Mouse (Mus musculus): ENCODE results near the gene Grxcr1. TPM values are rescaled to one million over a fixed set of nuclear protein-coding genes. Genes with fewer than 3 reads are reported as not detected.

Gene Grxcr1
- polyA plus RNA-seq, 1 experiment from 2014 or later, result not detected

- 49% methylated on average over 4 of the region's 4 CpGs for WGBS
- Histone ChIP-seq H3K4me3 (ENCODE audit: control insufficient read depth in 1 of 2, insufficient read depth in 1 of 2, low read depth in 1 of 2, low read length in 2 of 2) (no peak overlapping the region), H3K4me1 (ENCODE audit: control insufficient read depth in 2 of 2, insufficient read depth in 2 of 2, low read length in 2 of 2) (peaks cover 3 to 4% of the 10 kb centered on the region in 2 experiments; a peak in 1 of 4 replicates), H3K9ac (ENCODE audit: low read length) (no peak overlapping the region), H3K27me3 (ENCODE audit: control insufficient read depth, insufficient read depth, low read length) (no peaks in the 10 kb centered on the region), H3K4me2 (ENCODE audit: low read length) (no peak overlapping the region), H3K36me3 (ENCODE audit: control insufficient read depth, insufficient read depth, low read length) (no peaks in the 10 kb centered on the region), H3K9me3 (ENCODE audit: control insufficient read depth, low read length) (no peaks in the 10 kb centered on the region), H3K27ac (replicated peaks in 1 of 2; ENCODE audit: control insufficient read depth in 1 of 2, insufficient read depth in 1 of 2, low read depth in 2 of 2, low read length in 2 of 2) (no peak overlapping the region)
- no peak for ATAC-seq (ENCODE audit: insufficient number of reproducible peaks, insufficient read depth, low FRiP score, low read depth)
Measured at GRCm38 (mm10) chr5:68049536-68049935, 17.9 kb downstream of the Grxcr1 start.

DNA sequence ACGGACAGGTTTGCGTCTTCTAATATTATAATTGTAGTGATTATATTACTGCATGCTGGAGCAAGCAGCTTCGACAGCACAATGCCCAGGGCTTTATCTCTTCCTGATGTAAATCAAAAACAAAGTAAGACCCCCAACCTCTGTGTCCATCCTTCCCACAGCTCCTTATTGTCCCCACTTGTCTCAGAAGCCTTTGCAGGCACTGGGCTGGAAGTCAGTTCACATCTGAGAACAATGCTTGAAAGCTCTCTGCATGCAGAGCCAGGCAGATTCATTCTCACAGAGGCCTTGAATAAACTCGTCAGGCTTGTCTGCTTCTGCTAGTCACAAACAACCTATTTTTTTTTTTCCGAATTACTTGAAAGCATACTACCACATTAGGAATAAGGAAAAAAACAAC is 19.5 kb downstream of the Grxcr1 start:
- no peak for ATAC-seq (ENCODE audit: insufficient number of reproducible peaks, insufficient read depth, low FRiP score, low read depth)
- 70% methylated on average over 5 of the region's 5 CpGs for WGBS

DNA sequence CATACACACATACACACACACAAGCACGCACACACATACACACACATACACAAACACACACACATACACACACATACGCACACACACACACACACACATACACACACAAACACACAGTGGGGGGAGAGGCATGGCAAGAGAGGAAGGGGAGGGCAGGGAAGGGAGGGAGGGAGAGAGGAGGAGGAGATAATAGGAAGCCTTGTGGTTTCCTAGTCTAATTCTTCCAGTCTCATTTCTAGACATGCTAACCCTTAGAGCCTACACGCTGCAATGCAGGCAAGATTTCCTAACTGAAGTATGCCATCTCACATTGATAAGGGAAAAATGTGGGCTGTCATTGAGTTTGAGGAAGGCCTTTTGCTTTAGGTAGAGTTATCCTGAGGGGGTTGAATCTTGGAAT is 25.9 kb downstream of the Grxcr1 start:
- H3K36me3 ChIP-seq (ENCODE audit: control insufficient read depth, insufficient read depth, low read length), result no peaks in the 10 kb centered on the region
- H3K27me3 ChIP-seq (ENCODE audit: control insufficient read depth, insufficient read depth, low read length), result no peaks in the 10 kb centered on the region
- no peak overlapping the region for H3K4me3 ChIP-seq (ENCODE audit: control insufficient read depth in 1 of 2, insufficient read depth in 1 of 2, low read depth in 1 of 2, low read length in 2 of 2)
- WGBS, result 76% methylated on average over 3 of the region's 3 CpGs
- no peak for ATAC-seq (ENCODE audit: insufficient number of reproducible peaks, insufficient read depth, low FRiP score, low read depth)
- no peaks in the 10 kb centered on the region for H3K4me1 ChIP-seq (ENCODE audit: control insufficient read depth in 2 of 2, insufficient read depth in 2 of 2, low read length in 2 of 2)
- no peak overlapping the region for H3K9ac ChIP-seq (ENCODE audit: low read length)
- H3K9me3 ChIP-seq (ENCODE audit: control insufficient read depth, low read length), result no peaks in the 10 kb centered on the region
- no peak overlapping the region for H3K27ac ChIP-seq (replicated peaks in 1 of 2; ENCODE audit: control insufficient read depth in 1 of 2, insufficient read depth in 1 of 2, low read depth in 2 of 2, low read length in 2 of 2)
- no peak overlapping the region for H3K4me2 ChIP-seq (ENCODE audit: low read length)

More for the DNA sequence above, 19.5 kb downstream of the Grxcr1 start:
- H3K4me2 ChIP-seq (ENCODE audit: low read length), result no peak overlapping the region
- no peak overlapping the region for H3K4me3 ChIP-seq (ENCODE audit: control insufficient read depth in 1 of 2, insufficient read depth in 1 of 2, low read depth in 1 of 2, low read length in 2 of 2)
- H3K36me3 ChIP-seq (ENCODE audit: control insufficient read depth, insufficient read depth, low read length), result no peaks in the 10 kb centered on the region
- no peaks in the 10 kb centered on the region for H3K27me3 ChIP-seq (ENCODE audit: control insufficient read depth, insufficient read depth, low read length)
- no peak overlapping the region for H3K9ac ChIP-seq (ENCODE audit: low read length)
- no peak overlapping the region for H3K27ac ChIP-seq (replicated peaks in 1 of 2; ENCODE audit: control insufficient read depth in 1 of 2, insufficient read depth in 1 of 2, low read depth in 2 of 2, low read length in 2 of 2)
- H3K9me3 ChIP-seq (ENCODE audit: control insufficient read depth, low read length), result no peaks in the 10 kb centered on the region
- peaks cover 3 to 4% of the 10 kb centered on the region in 2 experiments; a peak in 1 of 4 replicates for H3K4me1 ChIP-seq (ENCODE audit: control insufficient read depth in 2 of 2, insufficient read depth in 2 of 2, low read length in 2 of 2)

- Histone ChIP-seq H3K27me3 (ENCODE audit: control insufficient read depth, insufficient read depth, low read length) (no peaks in the 10 kb centered on the region), H3K4me1 (ENCODE audit: control insufficient read depth in 2 of 2, insufficient read depth in 2 of 2, low read length in 2 of 2) (no peaks in the 10 kb centered on the region), H3K4me2 (ENCODE audit: low read length) (no peak overlapping the region), H3K9me3 (ENCODE audit: control insufficient read depth, low read length) (no peaks in the 10 kb centered on the region; the same call in 1 of the 2 replicates), H3K4me3 (ENCODE audit: control insufficient read depth in 1 of 2, insufficient read depth in 1 of 2, low read depth in 1 of 2, low read length in 2 of 2) (no peak overlapping the region), H3K9ac (ENCODE audit: low read length) (no peak overlapping the region), H3K27ac (replicated peaks in 1 of 2; ENCODE audit: control insufficient read depth in 1 of 2, insufficient read depth in 1 of 2, low read depth in 2 of 2, low read length in 2 of 2) (no peak overlapping the region), H3K36me3 (ENCODE audit: control insufficient read depth, insufficient read depth, low read length) (no peaks in the 10 kb centered on the region)
- no peak for ATAC-seq (ENCODE audit: insufficient number of reproducible peaks, insufficient read depth, low FRiP score, low read depth)
- 78% methylated on average over 4 of the region's 4 CpGs for WGBS
Measured at GRCm38 (mm10) chr5:68068694-68069093, 37.1 kb downstream of the Grxcr1 start.

- Histone ChIP-seq H3K4me1 (ENCODE audit: control insufficient read depth in 2 of 2, insufficient read depth in 2 of 2, low read length in 2 of 2) (no peaks in the 10 kb centered on the region; a peak in 1 of 4 replicates), H3K27ac (replicated peaks in 1 of 2; ENCODE audit: control insufficient read depth in 1 of 2, insufficient read depth in 1 of 2, low read depth in 2 of 2, low read length in 2 of 2) (no peak overlapping the region), H3K9me3 (ENCODE audit: control insufficient read depth, low read length) (no peaks in the 10 kb centered on the region; the same call in 1 of the 2 replicates), H3K4me3 (ENCODE audit: control insufficient read depth in 1 of 2, insufficient read depth in 1 of 2, low read depth in 1 of 2, low read length in 2 of 2) (no peak overlapping the region), H3K36me3 (ENCODE audit: control insufficient read depth, insufficient read depth, low read length) (no peaks in the 10 kb centered on the region), H3K9ac (ENCODE audit: low read length) (no peak overlapping the region), H3K27me3 (ENCODE audit: control insufficient read depth, insufficient read depth, low read length) (no peaks in the 10 kb centered on the region), H3K4me2 (ENCODE audit: low read length) (no peak overlapping the region)
- no peak for ATAC-seq (ENCODE audit: insufficient number of reproducible peaks, insufficient read depth, low FRiP score, low read depth)
- WGBS, result 76% methylated on average over 3 of the region's 3 CpGs
Measured at GRCm38 (mm10) chr5:68070308-68070707, 38.7 kb downstream of the Grxcr1 start.

DNA sequence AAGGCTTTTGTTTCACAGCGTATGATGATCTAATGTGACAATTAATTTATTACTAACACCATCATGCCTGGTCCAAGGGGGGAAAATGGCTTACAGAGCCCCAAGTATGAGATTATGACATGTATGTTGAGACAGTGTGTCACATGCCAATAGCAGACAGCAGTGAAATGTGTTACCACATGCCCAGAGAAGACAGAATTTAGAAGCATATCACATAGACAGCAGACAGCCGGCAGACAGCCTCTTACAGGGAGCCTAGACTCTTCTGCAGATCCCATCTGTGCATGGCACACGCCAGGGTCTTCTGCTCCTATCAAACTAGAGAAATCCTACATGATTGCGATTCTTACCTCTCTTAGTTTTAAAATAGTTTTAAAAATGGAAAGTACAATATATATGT is 40.2 kb downstream of the Grxcr1 start:
- WGBS, result 79% methylated on average over 4 of the region's 4 CpGs
- no peaks in the 10 kb centered on the region; a peak in 1 of 4 replicates for H3K4me1 ChIP-seq (ENCODE audit: control insufficient read depth in 2 of 2, insufficient read depth in 2 of 2, low read length in 2 of 2)
- H3K4me2 ChIP-seq (ENCODE audit: low read length), result no peak overlapping the region
- no peak for ATAC-seq (ENCODE audit: insufficient number of reproducible peaks, insufficient read depth, low FRiP score, low read depth)
- no peaks in the 10 kb centered on the region for H3K36me3 ChIP-seq (ENCODE audit: control insufficient read depth, insufficient read depth, low read length)
- H3K9me3 ChIP-seq (ENCODE audit: control insufficient read depth, low read length), result no peaks in the 10 kb centered on the region; the same call in 1 of the 2 replicates
- no peak overlapping the region for H3K27ac ChIP-seq (replicated peaks in 1 of 2; ENCODE audit: control insufficient read depth in 1 of 2, insufficient read depth in 1 of 2, low read depth in 2 of 2, low read length in 2 of 2)
- H3K4me3 ChIP-seq (ENCODE audit: control insufficient read depth in 1 of 2, insufficient read depth in 1 of 2, low read depth in 1 of 2, low read length in 2 of 2), result no peak overlapping the region
- H3K9ac ChIP-seq (ENCODE audit: low read length), result no peak overlapping the region
- H3K27me3 ChIP-seq (ENCODE audit: control insufficient read depth, insufficient read depth, low read length), result no peaks in the 10 kb centered on the region

GRCm38 (mm10) chr5:68086535-68087098 is 55.0 kb downstream of the Grxcr1 start:
- H3K4me2 ChIP-seq (ENCODE audit: low read length), result no peak overlapping the region
- no peak overlapping the region for H3K4me3 ChIP-seq (ENCODE audit: control insufficient read depth in 1 of 2, insufficient read depth in 1 of 2, low read depth in 1 of 2, low read length in 2 of 2)
- no peaks in the 10 kb centered on the region for H3K9me3 ChIP-seq (ENCODE audit: control insufficient read depth, low read length)
- WGBS, result 74% methylated on average over 7 of the region's 7 CpGs
- ATAC-seq (ENCODE audit: insufficient number of reproducible peaks, insufficient read depth, low FRiP score, low read depth), result no peak
- no peak overlapping the region for H3K27ac ChIP-seq (replicated peaks in 1 of 2; ENCODE audit: control insufficient read depth in 1 of 2, insufficient read depth in 1 of 2, low read depth in 2 of 2, low read length in 2 of 2)
- H3K9ac ChIP-seq (ENCODE audit: low read length), result no peak overlapping the region
- H3K4me1 ChIP-seq (ENCODE audit: control insufficient read depth in 2 of 2, insufficient read depth in 2 of 2, low read length in 2 of 2), result no peaks in the 10 kb centered on the region
- H3K36me3 ChIP-seq (ENCODE audit: control insufficient read depth, insufficient read depth, low read length), result no peaks in the 10 kb centered on the region
- H3K27me3 ChIP-seq (ENCODE audit: control insufficient read depth, insufficient read depth, low read length), result no peaks in the 10 kb centered on the region

DNA sequence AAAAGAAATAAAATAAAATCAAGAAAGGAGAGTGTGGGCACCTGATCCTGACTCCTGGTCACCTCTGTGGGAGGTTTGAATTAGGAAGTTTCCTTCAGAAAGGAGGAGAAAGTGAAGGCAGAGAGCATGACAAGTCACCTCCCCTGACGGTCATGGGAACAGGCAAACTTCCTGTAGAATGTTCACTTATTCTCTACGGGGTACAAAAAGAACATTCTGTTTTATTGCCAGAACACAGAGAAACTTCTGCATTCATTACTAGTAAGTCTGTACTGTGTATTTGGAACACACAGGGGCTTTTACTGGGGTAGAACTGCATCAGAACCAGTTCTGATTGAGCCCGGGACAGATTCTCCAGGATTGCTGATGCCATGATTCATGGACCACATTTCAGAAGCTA is 55.5 kb downstream of the Grxcr1 start:
- H3K4me2 ChIP-seq (ENCODE audit: low read length), result no peak overlapping the region
- H3K4me3 ChIP-seq (ENCODE audit: control insufficient read depth in 1 of 2, insufficient read depth in 1 of 2, low read depth in 1 of 2, low read length in 2 of 2), result no peak overlapping the region
- H3K27me3 ChIP-seq (ENCODE audit: control insufficient read depth, insufficient read depth, low read length), result no peaks in the 10 kb centered on the region
- no peak for ATAC-seq (ENCODE audit: insufficient number of reproducible peaks, insufficient read depth, low FRiP score, low read depth)
- no peaks in the 10 kb centered on the region for H3K9me3 ChIP-seq (ENCODE audit: control insufficient read depth, low read length)
- H3K9ac ChIP-seq (ENCODE audit: low read length), result no peak overlapping the region
- H3K36me3 ChIP-seq (ENCODE audit: control insufficient read depth, insufficient read depth, low read length), result no peaks in the 10 kb centered on the region
- no peak overlapping the region for H3K27ac ChIP-seq (replicated peaks in 1 of 2; ENCODE audit: control insufficient read depth in 1 of 2, insufficient read depth in 1 of 2, low read depth in 2 of 2, low read length in 2 of 2)
- no peaks in the 10 kb centered on the region for H3K4me1 ChIP-seq (ENCODE audit: control insufficient read depth in 2 of 2, insufficient read depth in 2 of 2, low read length in 2 of 2)
- WGBS, result 66% methylated on average over 3 of the region's 3 CpGs

All from heart, embryonic 14.5 days (tissue).